8 mouse cellular contexts compared by ENCODE assay signal in the genomic region with DNA sequence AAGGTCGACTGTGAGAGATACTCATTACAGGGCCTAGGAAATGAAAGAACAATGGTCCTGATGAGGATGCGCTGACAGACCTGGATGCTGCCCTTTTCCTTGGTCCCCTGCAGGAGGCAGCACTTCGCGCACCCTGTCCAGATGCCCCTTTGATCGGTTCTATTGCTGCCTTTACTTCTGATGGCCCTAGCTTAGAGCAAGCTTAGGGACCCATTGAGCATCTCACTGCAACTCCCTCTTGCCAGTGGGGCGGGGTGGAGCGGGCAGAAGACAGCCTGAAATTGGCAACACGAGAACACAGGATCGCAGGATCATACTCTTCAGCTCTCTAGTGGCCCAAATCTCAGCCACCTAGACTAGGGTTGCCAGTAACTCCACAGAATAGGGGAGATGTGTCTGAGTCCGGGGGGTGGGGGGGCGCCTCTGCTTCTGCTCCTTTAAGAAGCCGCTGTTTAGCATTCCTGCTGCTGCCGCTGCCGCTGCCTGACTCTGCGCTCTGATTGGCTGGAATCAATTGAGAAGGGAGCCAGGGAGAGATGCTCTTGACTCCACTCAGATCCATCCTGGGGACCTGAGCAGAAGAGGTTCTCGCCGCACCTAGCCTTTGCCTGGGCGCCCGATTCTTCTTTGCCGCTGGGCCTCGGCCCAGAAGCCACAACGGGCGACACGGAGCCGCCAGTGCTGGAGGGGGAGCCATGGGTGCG. TPM values are rescaled to one million over a fixed set of nuclear protein-coding genes. Genes with fewer than 3 reads are reported as not detected.
A peak's percentile ranks its signal among the peaks of the same experiment; 100 is the strongest.
DNase-seq lines count a peak whose midpoint lies in the region; ATAC-seq lines count a peak whose summit lies in the region.

A gene (plus strand): TSS at position 542 of the 704 bp plus-strand sequence.

- 17% methylated on average over 26 of the region's 26 CpGs for WGBS in forebrain, embryonic 10.5 days
- 23% methylated on average over 26 of the region's 26 CpGs for WGBS in hindbrain, embryonic 10.5 days
- WGBS in midbrain, embryonic 12.5 days, result 24% methylated on average over 26 of the region's 26 CpGs
- WGBS in stomach, embryonic 16.5 days, result 18% methylated on average over 23 of the region's 26 CpGs

- no peaks in the 10 kb centered on the region for H3K36me3 ChIP-seq in forebrain, embryonic 10.5 days (replicated peaks)
- no peaks in the 10 kb centered on the region for H3K36me3 ChIP-seq in hindbrain, embryonic 10.5 days
- H3K36me3 ChIP-seq in midbrain, embryonic 12.5 days, result no peaks in the 10 kb centered on the region
- no peaks in the 10 kb centered on the region for H3K36me3 ChIP-seq in stomach, embryonic 16.5 days (ENCODE audit: control insufficient read depth, insufficient read depth, low read length)

- peaks cover 11% of the 10 kb centered on the region for H3K4me1 ChIP-seq in forebrain, embryonic 10.5 days
- H3K4me1 ChIP-seq in hindbrain, embryonic 10.5 days (replicated peaks), result peaks cover 6% of the 10 kb centered on the region
- 0 out of 2 replicates have a peak, but pooled peaks cover 3% of the 10 kb centered on the region for H3K4me1 ChIP-seq in midbrain, embryonic 12.5 days
- H3K4me1 ChIP-seq in stomach, embryonic 16.5 days (ENCODE audit: control insufficient read depth, insufficient read depth, low read length), result no peaks in the 10 kb centered on the region

- peak within 1 kb of the TSS; percentile 78 for H3K9ac ChIP-seq in midbrain, embryonic 12.5 days (replicated peaks)
- H3K9ac ChIP-seq in stomach, embryonic 16.5 days (ENCODE audit: low read length), result peak within 1 kb of the TSS; percentile 39; the same call in 1 of the 2 replicates

- H3K4me2 ChIP-seq in midbrain, embryonic 12.5 days (replicated peaks), result peak within 1 kb of the TSS; percentile 74
- peak within 1 kb of the TSS; percentile 73 for H3K4me2 ChIP-seq in stomach, embryonic 16.5 days (ENCODE audit: low read depth, low read length)

- peaks cover 59% of the 10 kb centered on the region for H3K27me3 ChIP-seq in forebrain, embryonic 10.5 days (ENCODE audit: poor library complexity, severe bottlenecking)
- H3K27me3 ChIP-seq in hindbrain, embryonic 10.5 days (ENCODE audit: insufficient read depth, poor library complexity, severe bottlenecking), result peaks cover 28% of the 10 kb centered on the region
- peaks cover 7% of the 10 kb centered on the region for H3K27me3 ChIP-seq in midbrain, embryonic 12.5 days
- peaks cover 8% of the 10 kb centered on the region; the same call in 1 of the 2 replicates for H3K27me3 ChIP-seq in stomach, embryonic 16.5 days (ENCODE audit: control insufficient read depth, insufficient read depth, low read length)

- peak; percentile 92 for ATAC-seq in midbrain, embryonic 12.5 days (ENCODE audit: low FRiP score, low read depth)
- ATAC-seq in stomach, embryonic 16.5 days (ENCODE audit: insufficient read depth, low FRiP score), result peak; percentile 58; the same call in 1 of the 2 replicates

- DNase-seq in heart, adult 18-20 months, result peak; percentile 29 to 34
- no peak for DNase-seq in heart, adult 9 months (ENCODE audit: low spot score in 2 of 2)
- DNase-seq in brain, adult 2 months (ENCODE audit: low read depth, low spot score), result peak; percentile 95
- DNase-seq in forebrain, embryonic 10.5 days (ENCODE audit: extremely low spot score, low spot score), result peak; percentile 55
- peak; percentile 70 for DNase-seq in hindbrain, embryonic 10.5 days (ENCODE audit: low spot score)
- peak; percentile 49 to 70 for DNase-seq in left cerebral cortex, adult 9 months (ENCODE audit: low spot score in 2 of 2)

- no peaks in the 10 kb centered on the region for H3K9me3 ChIP-seq in forebrain, embryonic 10.5 days
- H3K9me3 ChIP-seq in hindbrain, embryonic 10.5 days, result no peaks in the 10 kb centered on the region
- H3K9me3 ChIP-seq in midbrain, embryonic 12.5 days, result no peaks in the 10 kb centered on the region
- no peaks in the 10 kb centered on the region for H3K9me3 ChIP-seq in stomach, embryonic 16.5 days (replicated peaks; ENCODE audit: control insufficient read depth, low read length)

- H3K27ac ChIP-seq in forebrain, embryonic 10.5 days, result peak within 1 kb of the TSS; percentile 65
- H3K27ac ChIP-seq in hindbrain, embryonic 10.5 days, result peak within 1 kb of the TSS; percentile 60
- peak within 1 kb of the TSS; percentile 75 for H3K27ac ChIP-seq in midbrain, embryonic 12.5 days (replicated peaks)
- H3K27ac ChIP-seq in stomach, embryonic 16.5 days (ENCODE audit: low read length), result no peak within 1 kb of the TSS

- peak within 1 kb of the TSS; percentile 65 for H3K4me3 ChIP-seq in forebrain, embryonic 10.5 days
- peak within 1 kb of the TSS; percentile 63 for H3K4me3 ChIP-seq in hindbrain, embryonic 10.5 days
- H3K4me3 ChIP-seq in midbrain, embryonic 12.5 days, result peak within 1 kb of the TSS; percentile 65
- H3K4me3 ChIP-seq in stomach, embryonic 16.5 days (replicated peaks; ENCODE audit: low read length), result peak within 1 kb of the TSS; percentile 44

RNA-seq across cellular contexts. Expression of the gene that starts here (rescaled TPM):
- 1 to 10 TPM; 2.1 to 2.8 TPM for total RNA-seq in heart, adult 18-20 months (2021)
- polyA plus RNA-seq in forebrain, embryonic 10.5 days (2016; fragmentation: Nextera tagmentation; extraction: Ambion mirVana), result 15.6 and 16.8 TPM in 2 replicates
- 12.2 and 15.1 TPM in 2 replicates for polyA plus RNA-seq in hindbrain, embryonic 10.5 days (2016; fragmentation: Nextera tagmentation; extraction: Ambion mirVana)
- 20.0 and 20.8 TPM in 2 replicates for polyA plus RNA-seq in midbrain, embryonic 12.5 days (2016; fragmentation: Nextera tagmentation; extraction: Ambion mirVana)
- 8.6 and 9.7 TPM in 2 replicates for polyA plus RNA-seq in stomach, embryonic 16.5 days (2015; fragmentation: Nextera tagmentation; extraction: Ambion mirVana)

Comparison
In these comparisons a context has a peak if more than half of its experiments do, and no peak if none do; other contexts are left out.
1. DNase-seq: peak in heart, adult 18-20 months (2 of 2), brain, adult 2 months (single experiment), forebrain, embryonic 10.5 days (single experiment), hindbrain, embryonic 10.5 days (single experiment) and left cerebral cortex, adult 9 months (2 of 2); none in heart, adult 9 months (0 of 2).
2. Peak in every context shown above with its lines, with median percentiles within 50 percentile points of each other: H3K4me3 ChIP-seq.